Comparison of ENCODE assay signal across 22 mouse cellular contexts in the genomic region with DNA sequence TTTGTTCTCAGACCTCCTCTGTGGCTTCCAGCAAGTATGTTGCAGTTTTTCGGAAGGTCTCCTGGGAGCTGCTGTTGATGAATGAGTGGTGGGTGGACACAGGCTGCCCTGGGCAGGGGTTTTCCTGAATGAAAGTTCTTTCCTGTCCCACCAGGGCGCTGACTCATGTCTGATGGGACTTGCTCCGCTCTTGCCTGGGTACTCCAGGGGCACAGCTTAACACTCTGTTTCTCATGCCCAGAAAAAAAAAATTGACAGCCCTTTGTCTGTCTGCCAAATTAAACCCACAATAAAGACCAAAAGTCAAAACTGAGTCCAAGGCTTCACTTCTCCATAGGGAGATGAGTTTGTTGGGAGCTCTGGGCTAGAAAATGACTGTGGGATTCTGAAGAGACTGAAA. TPM values are rescaled to one million over a fixed set of nuclear protein-coding genes. Genes with fewer than 3 reads are reported as not detected.
A peak's percentile ranks its signal among the peaks of the same experiment; 100 is the strongest.
DNase-seq lines count a peak whose midpoint lies in the region; ATAC-seq and TF ChIP-seq lines count a peak whose summit lies in the region.
"Had no signal": no experiment of that assay in that cellular context is flagged by ENCODE, and none has a peak within 500 bp of the region (broad histone marks: within the 10 kb centered on the region; RNA-seq: fewer than 3 reads in every experiment).

No protein-coding gene starts in this region.

- no peak overlapping the region for H3K4me2 ChIP-seq in liver, embryonic 12.5 days
- H3K4me2 ChIP-seq in myocyte (ENCODE audit: low read depth): peak overlapping the region; percentile 36
- no peak overlapping the region for H3K4me2 ChIP-seq in midbrain, embryonic 13.5 days (replicated peaks)
- H3K4me2 ChIP-seq: embryonic facial prominence, embryonic 15.5 days; forebrain, embryonic 15.5 days; heart, embryonic 12.5 days; hindbrain, embryonic 14.5 days had no signal

- 50% methylated on average over 3 of the region's 3 CpGs for whole genome bisulfite sequencing in liver, adult 2 months
- 48% methylated on average over 3 of the region's 3 CpGs for WGBS in liver, embryonic 12.5 days (ENCODE audit: insufficient replicate concordance)
- WGBS in midbrain, embryonic 13.5 days: 89% methylated on average over 3 of the region's 3 CpGs

- H3K36me3 ChIP-seq in liver, adult 2 months (ENCODE audit: control insufficient read depth, insufficient read depth, low read length): no peaks in the 10 kb centered on the region
- no peaks in the 10 kb centered on the region for H3K36me3 ChIP-seq in liver, embryonic 12.5 days
- H3K36me3 ChIP-seq in myocyte (ENCODE audit: control insufficient read depth, insufficient read depth): no peaks in the 10 kb centered on the region
- H3K36me3 ChIP-seq in midbrain, embryonic 13.5 days: no peaks in the 10 kb centered on the region
- H3K36me3 ChIP-seq: embryonic facial prominence, embryonic 15.5 days; forebrain, embryonic 15.5 days; G1E; heart, embryonic 12.5 days; hindbrain, embryonic 10.5 days had no signal

- no peak overlapping the region for H3K4me3 ChIP-seq in liver, adult 2 months (ENCODE audit: insufficient read depth, low read depth, low read length)
- no peak overlapping the region for H3K4me3 ChIP-seq in liver, embryonic 12.5 days
- no peak overlapping the region for H3K4me3 ChIP-seq in myocyte
- H3K4me3 ChIP-seq in midbrain, embryonic 13.5 days (replicated peaks): no peak overlapping the region
- H3K4me3 ChIP-seq: embryonic facial prominence, embryonic 15.5 days; erythroblast, embryonic 14.5 days; forebrain, embryonic 15.5 days; heart, embryonic 12.5 days; hindbrain, embryonic 10.5 days had no signal

- no peaks in the 10 kb centered on the region for H3K9me3 ChIP-seq in liver, embryonic 12.5 days (replicated peaks)
- H3K9me3 ChIP-seq in midbrain, embryonic 13.5 days: no peaks in the 10 kb centered on the region
- H3K9me3 ChIP-seq: embryonic facial prominence, embryonic 15.5 days; forebrain, embryonic 15.5 days; hindbrain, embryonic 10.5 days had no signal

- H3K79me2 ChIP-seq in liver, adult 2 months (ENCODE audit: control insufficient read depth, insufficient read depth, low read length): peaks cover 16% of the 10 kb centered on the region; the same call in 1 of the 2 replicates
- H3K79me2 ChIP-seq in myocyte (ENCODE audit: control insufficient read depth, insufficient read depth): no peaks in the 10 kb centered on the region

- no peak for TF ChIP-seq POLR2A in liver, adult 2 months (IDR thresholded peaks at IDR 0.05; ENCODE audit: extremely low read depth, insufficient read depth, low read length)
- no peak for TF ChIP-seq POLR2A in myocyte (IDR thresholded peaks at IDR 0.05; ENCODE audit: insufficient read length, low read depth)

- H3ac ChIP-seq in myocyte (ENCODE audit: control insufficient read depth, insufficient read length): no peak overlapping the region

- no peak for TF ChIP-seq CTCF in liver, adult 2 months (IDR thresholded peaks at IDR 0.05; ENCODE audit: low read depth, low read length)

- no peaks in the 10 kb centered on the region for H3K27me3 ChIP-seq in liver, adult 2 months (ENCODE audit: control insufficient read depth, insufficient read depth, low read length)
- H3K27me3 ChIP-seq in liver, embryonic 12.5 days (replicated peaks): 0 out of 2 replicates have a peak, but pooled peaks cover 5% of the 10 kb centered on the region
- no peaks in the 10 kb centered on the region for H3K27me3 ChIP-seq in myocyte (ENCODE audit: control insufficient read depth, insufficient read depth, insufficient read length)
- no peaks in the 10 kb centered on the region for H3K27me3 ChIP-seq in midbrain, embryonic 13.5 days
- H3K27me3 ChIP-seq: embryonic facial prominence, embryonic 15.5 days; forebrain, embryonic 15.5 days; heart, embryonic 12.5 days had no signal

- H3K27ac ChIP-seq in liver, adult 2 months (replicated peaks; ENCODE audit: insufficient read depth, low read depth, low read length): no peak overlapping the region
- H3K27ac ChIP-seq in liver, embryonic 12.5 days: no peak overlapping the region
- H3K27ac ChIP-seq in midbrain, embryonic 13.5 days: no peak overlapping the region
- H3K27ac ChIP-seq: embryonic facial prominence, embryonic 15.5 days; forebrain, embryonic 15.5 days; hindbrain, embryonic 10.5 days; hindbrain, embryonic 14.5 days had no signal

- H3K4me1 ChIP-seq in liver, adult 2 months (ENCODE audit: control insufficient read depth, insufficient read depth, low read length): peaks cover 14% of the 10 kb centered on the region; the same call in 1 of the 2 replicates
- H3K4me1 ChIP-seq in liver, embryonic 12.5 days: no peaks in the 10 kb centered on the region
- no peaks in the 10 kb centered on the region for H3K4me1 ChIP-seq in midbrain, embryonic 13.5 days (replicated peaks)
- H3K4me1 ChIP-seq: forebrain, embryonic 15.5 days had no signal

- peak; percentile 18 for DNase-seq in adrenal gland, adult 2 months
- DNase-seq in adrenal gland, adult (ENCODE audit: inconsistent age in 2 of 2, low spot score in 1 of 2): no peak
- peak; percentile 58 for DNase-seq in liver, adult 2 months (ENCODE audit: extremely low read depth, low read depth, low spot score)
- peak; percentile 77 for DNase-seq in NIH3T3 (ENCODE audit: low read depth)
- DNase-seq in cerebellum, postnatal 25 days: no peak
- DNase-seq: cerebellum, adult 18-20 months; cerebellum, adult 9-11 months; embryo, embryonic 11 days; gastrocnemius, postnatal 10 days; kidney, adult 8-10 months had no signal

- H3K9ac ChIP-seq in liver, adult 2 months (ENCODE audit: low read depth, low read length): no peak overlapping the region
- no peak overlapping the region for H3K9ac ChIP-seq in liver, embryonic 12.5 days
- no peak overlapping the region for H3K9ac ChIP-seq in midbrain, embryonic 13.5 days (replicated peaks)
- H3K9ac ChIP-seq: embryonic facial prominence, embryonic 15.5 days; forebrain, embryonic 15.5 days; heart, embryonic 12.5 days; hindbrain, embryonic 14.5 days had no signal

- ATAC-seq in liver, embryonic 12.5 days: no peak
- no peak for ATAC-seq in midbrain, embryonic 13.5 days
- ATAC-seq: forebrain, embryonic 15.5 days; intestine, embryonic 16.5 days had no signal

TF ChIP-seq in myocyte, 11 proteins besides CTCF, POLR2A, EP300 and RAD21:
- no peak for TF ChIP-seq MAX (IDR thresholded peaks at IDR 0.05; ENCODE audit: low read depth)
- no peak for TF ChIP-seq E2F4 (IDR thresholded peaks at IDR 0.05; ENCODE audit: insufficient read depth)
- TF ChIP-seq CEBPB (IDR thresholded peaks at IDR 0.05; ENCODE audit: insufficient read depth, poor library complexity, severe bottlenecking): no peak
- no peak for TF ChIP-seq SRF (IDR thresholded peaks at IDR 0.05; ENCODE audit: control insufficient read depth, insufficient read length, low read depth)
- no peak for TF ChIP-seq MYOG (IDR thresholded peaks at IDR 0.05; ENCODE audit: control insufficient read depth in 1 of 3, insufficient read depth in 1 of 3, insufficient read length in 2 of 3, low read depth in 2 of 3)
- TF ChIP-seq TCF3 (IDR thresholded peaks at IDR 0.05; ENCODE audit: insufficient read length, low read depth): no peak

RNA-seq across cellular contexts. Expression of a gene that starts 44.9 kb away (rescaled TPM):
- total RNA-seq in adrenal gland, adult 2 months (2021): 1 to 10 TPM; 2.2 to 3.9 TPM
- polyA plus RNA-seq in adrenal gland, adult 2 months (2012; rRNA removed): 6.9 and 7.1 TPM in 2 replicates
- total RNA-seq in liver, adult 2 months (2014; rRNA removed): 8.9 and 20.7 TPM in 2 replicates
- 43.1 and 55.5 TPM in 2 replicates for polyA plus RNA-seq in liver, adult 2 months (2012; rRNA removed)
- 1.6 and 1.7 TPM in 2 replicates for polyA plus RNA-seq in liver, embryonic 12.5 days (2016; fragmentation: Nextera tagmentation; extraction: Ambion mirVana)
- 0.12 TPM for polyA plus RNA-seq in myocyte (2012; fragmentation: generic; extraction: Trizol)
- polyA plus RNA-seq in midbrain, embryonic 13.5 days (2015; fragmentation: Nextera tagmentation; extraction: Ambion mirVana): 0.81 and 0.89 TPM in 2 replicates
- total RNA-seq: common myeloid progenitor, adult 5-6 weeks had no signal

Comparison
In these comparisons a context has a peak if more than half of its experiments do, and no peak if none do; other contexts are left out.
1. DNase-seq: peak in adrenal gland, adult 2 months (single experiment), liver, adult 2 months (single experiment) and NIH3T3 (single experiment); none in adrenal gland, adult (0 of 2) and cerebellum, postnatal 25 days (0 of 2).